ENCODE assay signal across 27 mouse cellular contexts in genomic region chr4:133940386-133941260, GRCm38 (mm10). TPM values are rescaled to one million over a fixed set of nuclear protein-coding genes. Genes with fewer than 3 reads are reported as not detected.
DNase-seq lines count a peak whose midpoint lies in the region; ATAC-seq lines count a peak whose summit lies in the region.
"Had no signal": no experiment of that assay in that cellular context is flagged by ENCODE, and none has a peak within 500 bp of the region (broad histone marks: within the 10 kb centered on the region; RNA-seq: fewer than 3 reads in every experiment).

No protein-coding gene starts in this region.

- ATAC-seq in heart, embryonic 13.5 days (ENCODE audit: extremely low read depth, insufficient number of reproducible peaks, low FRiP score, low TSS enrichment): no peak
- ATAC-seq: activated CD4-positive, CD25-positive, alpha-beta regulatory T cell, adult 4 months; forebrain, embryonic 14.5 days; hindbrain, embryonic 16.5 days; intestine, embryonic 16.5 days had no signal

- peak; percentile 67 to 80 for DNase-seq in adrenal gland, adult (ENCODE audit: inconsistent age in 2 of 2, low spot score in 1 of 2)
- no peak for DNase-seq in adrenal gland, postnatal 4 days (ENCODE audit: low spot score in 2 of 2)
- DNase-seq in heart, adult 8-10 months (ENCODE audit: low spot score): no peak
- DNase-seq in Muller cell, postnatal 12 days (ENCODE audit: inconsistent ontology term): peak; percentile 13
- peak; percentile 98 for DNase-seq in fat pad, adult 2 months (ENCODE audit: extremely low read depth, low read depth, low spot score)
- no peak for DNase-seq in gastrocnemius, postnatal 14 days
- DNase-seq in gastrocnemius, postnatal 36 days: no peak
- DNase-seq: cerebellum, adult 11-12 months; cerebellum, postnatal 10 days; kidney, adult 9 months; kidney, postnatal 14 days; right cerebral cortex, adult 18-20 months; thymus, adult 18-20 months; thymus, postnatal 36 days had no signal

- H3K9me3 ChIP-seq in heart, embryonic 13.5 days: no peaks in the 10 kb centered on the region
- H3K9me3 ChIP-seq: embryonic facial prominence, embryonic 12.5 days; G1E; hindbrain, embryonic 10.5 days; neural tube, embryonic 15.5 days had no signal

- WGBS in heart, embryonic 13.5 days: 72% methylated on average over 13 of the region's 13 CpGs

- intact Hi-C loops in gastrocnemius, postnatal 14 days (cut with DNase I; ENCODE audit: low total_unique reads): no loop called here
- intact Hi-C loops in gastrocnemius, postnatal 36 days (cut with DNase I): no loop called here

- no peaks in the 10 kb centered on the region for H3K27me3 ChIP-seq in heart, embryonic 13.5 days (replicated peaks)
- H3K27me3 ChIP-seq: CH12.LX; embryonic facial prominence, embryonic 12.5 days; midbrain, embryonic 12.5 days; neural tube, embryonic 15.5 days had no signal

- H3K27ac ChIP-seq in heart, embryonic 13.5 days (replicated peaks): no peak overlapping the region
- H3K27ac ChIP-seq: embryonic facial prominence, embryonic 12.5 days; hindbrain, embryonic 10.5 days; liver, embryonic 14.5 days; midbrain, embryonic 12.5 days; neural tube, embryonic 15.5 days had no signal

- no peak overlapping the region for H3K4me2 ChIP-seq in heart, embryonic 13.5 days
- H3K4me2 ChIP-seq: embryonic facial prominence, embryonic 12.5 days; midbrain, embryonic 12.5 days; neural tube, embryonic 15.5 days had no signal

- H3K9ac ChIP-seq in heart, embryonic 13.5 days: 0 out of 2 replicates have a peak overlapping the region, but pooled peaks have one; percentile 10
- H3K9ac ChIP-seq: embryonic facial prominence, embryonic 12.5 days; liver, embryonic 14.5 days; midbrain, embryonic 12.5 days; neural tube, embryonic 15.5 days had no signal

- H3K4me3 ChIP-seq in heart, embryonic 13.5 days: no peak overlapping the region
- H3K4me3 ChIP-seq: embryonic facial prominence, embryonic 12.5 days; gastrocnemius, adult 2 months; hindbrain, embryonic 10.5 days; midbrain, embryonic 12.5 days; neural tube, embryonic 15.5 days had no signal

- peaks cover 26% of the 10 kb centered on the region for H3K4me1 ChIP-seq in heart, embryonic 13.5 days
- H3K4me1 ChIP-seq: midbrain, embryonic 12.5 days; neural tube, embryonic 15.5 days had no signal

- H3K36me3 ChIP-seq in heart, embryonic 13.5 days: no peaks in the 10 kb centered on the region
- H3K36me3 ChIP-seq: embryonic facial prominence, embryonic 12.5 days; G1E; hindbrain, embryonic 10.5 days; midbrain, embryonic 12.5 days; neural tube, embryonic 15.5 days had no signal

RNA-seq across cellular contexts. Expression of gene Hmgn2, which starts 27.8 kb away (rescaled TPM):
- 100 to 1,000 TPM; 497 to 511 TPM for total RNA-seq in adrenal gland, postnatal 4 days (2021)
- polyA plus RNA-seq in heart, embryonic 13.5 days (2015; fragmentation: Nextera tagmentation; extraction: Ambion mirVana): 1,526 and 1,676 TPM in 2 replicates
- total RNA-seq in heart, adult 8-10 months (2022): 100 to 1,000 TPM; 101 to 125 (median 116) TPM
- total RNA-seq in gastrocnemius, postnatal 14 days (2021): 100 to 1,000 TPM; 110 to 135 TPM
- total RNA-seq in gastrocnemius, postnatal 36 days (2021): 10 to 100 TPM; 31.8 to 54.4 TPM

RNA-seq across cellular contexts. Expression of gene Rps6ka1, which starts 53.0 kb away (rescaled TPM):
- total RNA-seq in adrenal gland, postnatal 4 days (2021): 10 to 100 TPM; 29.5 to 31.0 TPM
- 18.3 and 18.9 TPM in 2 replicates for polyA plus RNA-seq in heart, embryonic 13.5 days (2015; fragmentation: Nextera tagmentation; extraction: Ambion mirVana)
- total RNA-seq in heart, adult 8-10 months (2022): 1 to 10 TPM; 4.0 to 6.5 (median 4.7) TPM
- 1 to 10 TPM; 5.0 to 5.4 TPM for total RNA-seq in gastrocnemius, postnatal 14 days (2021)
- 1 to 10 TPM; 4.9 to 6.1 TPM for total RNA-seq in gastrocnemius, postnatal 36 days (2021)

Comparison
In these comparisons a context has a peak if more than half of its experiments do, and no peak if none do; other contexts are left out.
1. DNase-seq: peak in adrenal gland, adult (2 of 2), Muller cell, postnatal 12 days (single experiment) and fat pad, adult 2 months (single experiment); none in adrenal gland, postnatal 4 days (0 of 2), heart, adult 8-10 months (single experiment), gastrocnemius, postnatal 14 days (single experiment) and gastrocnemius, postnatal 36 days (0 of 2).
2. RNA of gene Rps6ka1, which starts 53.0 kb away (total RNA-seq): 29.5 to 31.0 TPM in adrenal gland, postnatal 4 days; 4.9 to 6.1 TPM in gastrocnemius, postnatal 36 days, 5.0 to 5.4 TPM in gastrocnemius, postnatal 14 days and 4.0 to 6.5 TPM in heart, adult 8-10 months; every median in the first group is over 4 times any median in the second.